Mouse (Mus musculus): ENCODE measurements at regions not wholly inside any gene's neighbourhood (a gene's known extent, or its start where the extent isn't known, plus 50 kb on each side); places are given as distances from the start of the nearest gene placed in this dataset.
"Not testable (repeated sequence)": the region's sequence is repeated elsewhere in the genome, so short reads cannot be mapped to it uniquely, and the experiment has no call there.

DNA sequence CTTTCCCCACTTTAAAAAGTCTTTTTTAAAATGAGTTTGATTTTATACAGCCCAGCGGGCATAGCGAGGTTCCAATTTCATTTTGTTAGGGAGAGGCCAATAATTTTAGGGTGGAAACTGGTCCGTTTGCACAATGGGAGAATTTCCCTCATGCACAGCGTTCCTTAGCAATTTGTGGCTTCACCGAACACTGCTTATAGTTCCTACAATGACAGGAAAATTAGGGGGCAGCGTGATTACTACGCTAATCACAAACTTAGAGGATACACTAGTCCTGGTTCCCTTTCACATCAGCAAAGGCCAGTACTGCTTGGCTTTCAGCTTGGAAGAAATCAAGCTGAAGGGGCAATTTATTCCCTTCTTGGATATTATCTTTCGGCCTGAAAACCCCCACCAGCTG is 745.1 kb upstream of the Gm19410 start:
- DNase-seq (ENCODE audit: low read depth), result no peak

DNA sequence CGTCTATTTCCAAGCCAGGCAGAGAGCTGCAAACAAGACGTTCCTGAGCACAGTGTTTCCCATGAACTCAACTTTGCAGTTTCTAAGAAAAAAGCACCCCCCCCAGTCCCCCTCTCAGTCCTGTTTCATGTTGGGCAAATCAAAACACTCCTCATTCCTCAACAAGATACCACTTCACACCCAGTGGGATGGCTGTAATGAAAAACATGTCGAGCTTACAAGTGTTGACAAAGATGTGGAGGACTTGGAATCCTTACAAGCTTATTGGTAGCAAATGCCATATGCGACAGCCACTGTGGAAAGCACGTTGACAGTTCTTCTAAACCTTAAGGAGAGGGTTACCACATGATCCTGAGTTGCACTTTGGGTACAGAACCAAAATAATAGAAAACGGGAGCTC is 742.9 kb upstream of the Gm19410 start:
- no peak for DNase-seq (ENCODE audit: low read depth)

DNA sequence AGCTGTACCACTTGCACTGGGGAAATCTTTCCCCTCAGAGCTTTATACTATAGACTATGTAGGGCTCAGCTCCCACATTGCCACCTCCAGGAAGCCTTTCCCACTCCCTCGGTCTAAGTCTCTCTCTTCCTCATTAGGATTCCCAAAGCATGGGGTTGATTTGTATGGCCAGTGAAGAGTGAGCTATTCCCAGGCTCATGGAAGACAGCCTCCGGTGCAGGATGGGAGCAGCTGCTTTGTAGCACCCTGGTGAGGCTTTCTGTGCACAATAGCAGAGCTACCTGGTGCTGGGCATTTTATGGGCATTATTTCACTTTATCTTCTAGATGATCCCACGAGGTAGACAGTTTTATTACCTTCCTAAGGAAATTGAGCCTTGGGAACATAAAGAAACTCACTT is 717.8 kb upstream of the Gm19410 start:
- no peak for DNase-seq (ENCODE audit: low read depth)

DNA sequence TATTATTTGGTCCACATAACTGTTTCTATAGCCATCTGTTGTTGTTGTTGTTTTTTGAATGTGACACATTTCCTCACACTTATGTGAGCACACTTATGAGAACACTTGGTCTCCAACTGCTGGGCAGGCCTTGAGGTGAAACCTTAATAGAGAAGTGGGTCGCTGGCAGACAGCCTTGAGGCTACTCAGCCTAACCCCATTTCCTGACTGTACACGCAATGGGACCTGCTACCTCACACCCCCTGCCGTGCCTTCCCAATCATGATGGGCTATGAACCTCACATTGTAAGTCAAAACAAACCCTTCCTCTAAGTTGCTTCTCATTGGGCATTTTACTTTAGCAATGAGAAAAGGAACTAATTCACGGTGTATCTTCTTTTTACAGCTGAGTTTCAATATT is 712.1 kb upstream of the Gm19410 start:
- no peak for DNase-seq (ENCODE audit: low read depth)

DNA sequence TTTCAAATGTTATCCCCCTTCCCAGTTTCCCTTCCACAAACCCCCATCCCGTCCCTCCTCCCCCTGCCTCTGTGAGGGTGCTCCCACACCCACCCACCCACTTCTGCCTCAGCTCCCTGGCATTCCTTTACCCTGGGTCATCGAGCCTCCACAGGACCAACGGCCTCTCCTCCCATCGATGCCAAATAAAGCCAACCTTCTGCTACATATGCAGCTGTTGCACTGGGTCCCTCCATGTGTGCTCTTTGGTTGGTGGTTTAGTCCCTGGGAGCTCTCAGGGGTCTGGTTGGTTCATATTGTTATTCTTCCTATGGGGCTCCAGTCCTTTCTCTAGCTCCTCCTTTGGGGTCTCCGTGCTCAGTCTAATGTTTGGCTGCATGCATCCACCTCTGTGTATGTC is 704.5 kb upstream of the Gm19410 start:
- DNase-seq (ENCODE audit: low read depth), result no peak

DNA sequence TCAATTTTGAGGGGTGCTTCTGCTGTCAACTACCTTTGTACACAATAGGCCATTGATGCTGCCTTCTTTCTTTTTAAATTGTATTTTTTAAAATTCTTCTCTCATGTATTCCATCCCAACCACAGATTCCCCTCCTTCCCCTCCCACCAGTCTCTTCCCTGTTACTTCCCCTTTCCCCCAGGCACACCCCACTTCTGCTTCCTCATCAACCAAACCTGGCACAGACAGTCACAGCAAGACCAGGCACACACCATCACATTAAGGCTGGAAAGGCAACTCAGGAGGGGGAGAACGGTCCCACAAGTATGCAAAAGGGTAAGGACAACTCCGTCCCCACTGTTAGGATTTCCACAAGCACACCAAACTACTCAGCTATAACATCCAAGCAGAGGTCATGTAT is 697.4 kb upstream of the Gm19410 start:
- no peak for DNase-seq (ENCODE audit: low read depth)

DNA sequence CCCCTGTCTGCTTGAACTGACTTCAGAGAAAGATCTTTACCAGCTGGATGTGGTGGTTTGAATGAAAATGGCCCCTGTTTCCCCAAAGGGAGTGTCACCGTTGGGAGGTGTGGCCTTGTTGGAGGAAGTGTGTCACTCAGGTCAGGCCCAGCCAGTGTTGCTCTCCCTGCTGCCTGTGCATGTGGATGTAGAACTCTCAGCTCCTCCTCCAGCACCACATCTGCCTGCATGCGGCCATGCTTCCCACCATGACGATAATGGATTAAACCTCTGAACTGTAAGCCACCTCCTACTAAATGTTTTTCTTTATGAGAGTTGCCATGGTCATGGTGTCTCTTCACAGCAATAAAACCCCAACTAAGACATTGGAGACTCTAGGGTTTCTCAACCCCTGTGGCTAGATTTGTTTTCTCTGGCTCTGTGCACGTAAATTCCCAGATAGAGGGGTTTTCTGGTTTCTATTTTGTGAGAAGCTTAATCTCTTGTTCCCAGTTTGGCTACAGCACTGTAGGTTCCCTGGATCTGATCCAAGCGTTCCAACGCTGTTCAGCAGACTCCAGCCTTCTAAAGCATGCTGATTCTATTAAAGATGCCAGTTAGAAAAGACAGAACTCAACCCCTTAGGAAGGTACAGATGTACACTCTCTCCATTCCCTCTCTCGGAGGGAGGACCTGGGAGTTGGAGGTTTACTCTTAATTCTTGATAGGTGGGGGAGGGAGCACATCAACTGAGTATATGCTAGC is 695.2 kb upstream of the Gm19410 start:
- peak; percentile 65 for DNase-seq (ENCODE audit: low read depth)

DNA sequence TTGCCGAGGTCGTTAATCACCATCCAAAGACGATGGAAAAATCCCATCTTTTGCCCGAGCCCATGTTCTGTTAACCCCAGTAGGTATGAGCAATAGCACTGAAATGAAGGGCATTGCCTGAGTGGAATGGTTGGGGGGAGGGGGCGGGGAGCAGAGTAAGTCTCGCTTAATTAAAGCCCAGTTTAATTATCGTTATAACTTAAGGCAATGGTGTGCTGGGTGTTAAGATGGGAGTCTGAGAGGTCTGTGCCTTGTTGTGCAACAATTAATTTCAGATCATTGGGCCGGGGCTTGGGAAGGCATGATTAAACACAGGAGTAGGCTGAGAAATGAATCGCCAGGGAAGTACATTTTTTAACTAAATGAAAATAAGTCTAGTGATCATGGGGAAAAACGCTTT is 689.6 kb upstream of the Gm19410 start:
- no peak for DNase-seq (ENCODE audit: low read depth)

DNA sequence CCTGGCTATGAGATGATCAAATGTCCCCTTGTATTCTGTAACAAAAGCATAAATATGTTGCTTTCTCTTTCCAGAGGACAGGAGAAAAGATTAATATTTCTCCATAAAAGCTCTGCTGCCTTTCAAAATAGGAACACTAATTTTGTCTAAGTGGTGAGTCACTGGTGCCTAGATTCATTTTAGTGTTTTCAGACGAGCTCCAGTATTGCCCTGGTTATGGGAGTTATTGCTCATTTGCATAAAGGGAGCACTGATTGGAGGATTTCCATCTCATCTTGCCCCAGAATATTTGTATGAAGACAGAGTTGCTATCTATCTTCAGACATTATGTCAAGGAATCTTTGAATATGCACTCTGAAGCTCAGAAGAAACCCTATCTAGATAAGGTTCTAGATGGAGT is 682.4 kb upstream of the Gm19410 start:
- DNase-seq (ENCODE audit: low read depth), result no peak

DNA sequence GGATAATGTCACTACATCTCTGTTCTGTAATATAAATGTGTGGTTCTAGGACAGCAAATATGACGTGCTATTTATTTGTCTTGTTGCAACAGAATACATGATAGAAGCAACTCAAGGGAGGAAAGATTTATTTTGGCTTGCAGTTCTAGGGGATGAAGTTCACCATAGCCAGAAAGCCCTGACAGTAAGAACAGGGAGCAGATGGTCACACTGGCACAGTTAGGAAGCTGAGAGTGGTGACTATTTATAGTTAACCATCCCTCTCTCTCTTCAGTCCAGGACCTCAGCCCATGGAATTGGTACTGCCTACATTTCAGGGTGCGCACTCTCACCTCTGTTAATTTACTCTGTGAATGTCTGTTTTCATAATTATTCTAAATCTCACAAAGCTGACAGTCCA is 678.5 kb upstream of the Gm19410 start:
- no peak for DNase-seq (ENCODE audit: low read depth)

DNA sequence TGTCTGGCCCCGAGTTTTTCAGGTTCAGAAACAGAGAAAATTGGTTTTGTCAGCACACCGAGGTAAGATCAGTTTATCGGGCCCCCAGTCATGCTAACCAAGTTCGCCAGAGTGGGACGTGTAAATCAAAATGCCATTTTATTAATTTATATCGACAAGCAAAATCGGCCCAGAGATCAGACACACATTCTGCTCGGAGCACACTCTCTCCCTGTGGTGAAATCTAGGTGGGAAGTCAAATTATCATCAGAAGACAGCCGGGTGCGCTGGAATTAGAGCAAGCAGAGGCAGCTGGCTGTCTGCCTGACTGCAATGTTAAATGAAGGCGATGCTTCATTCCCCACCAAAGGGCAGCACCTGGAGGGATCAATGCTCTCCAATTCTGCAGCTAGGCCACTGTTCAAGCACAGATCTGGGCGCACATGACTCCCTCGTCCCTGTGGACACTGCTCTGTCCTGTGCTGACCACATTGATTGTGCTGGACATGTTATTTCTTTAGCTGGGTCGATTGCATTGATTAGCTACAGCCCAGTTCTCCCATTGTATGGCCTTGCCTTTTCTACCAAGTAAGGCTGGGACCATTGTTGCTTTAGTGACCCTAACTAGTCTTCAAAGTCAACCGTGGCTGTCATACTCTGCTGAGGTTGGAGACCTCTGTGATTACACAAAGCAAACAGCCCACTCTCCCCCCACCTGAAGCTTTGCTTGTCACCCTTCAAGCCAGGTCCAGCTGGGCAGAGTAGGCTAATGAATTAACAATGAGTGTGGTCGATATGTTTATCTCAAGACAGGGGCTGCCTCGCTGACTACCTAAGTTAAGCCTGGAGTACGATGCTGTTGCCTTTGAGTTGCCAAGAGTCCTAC is 677.0 kb upstream of the Gm19410 start:
- DNase-seq (ENCODE audit: low read depth), result no peak

DNA sequence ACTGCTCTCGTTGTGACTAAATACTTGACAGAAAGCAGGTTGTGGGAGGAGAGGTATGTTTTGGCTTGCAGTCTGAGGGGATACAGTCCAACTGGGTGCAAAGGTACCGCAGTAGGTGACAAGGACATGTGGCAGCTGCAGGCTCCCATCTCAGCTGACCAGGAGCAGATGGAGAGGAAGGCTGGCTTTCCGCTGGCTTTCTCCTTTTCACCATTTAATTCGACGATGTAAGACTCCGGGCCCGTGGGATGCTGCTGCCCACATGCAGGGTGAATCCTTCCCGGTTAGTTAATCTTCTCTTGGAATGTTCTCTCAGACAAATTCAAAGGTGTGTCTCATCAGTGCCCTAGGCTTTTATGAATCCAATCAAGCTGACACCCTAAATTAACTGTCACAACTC is 676.1 kb upstream of the Gm19410 start:
- no peak for DNase-seq (ENCODE audit: low read depth)

DNA sequence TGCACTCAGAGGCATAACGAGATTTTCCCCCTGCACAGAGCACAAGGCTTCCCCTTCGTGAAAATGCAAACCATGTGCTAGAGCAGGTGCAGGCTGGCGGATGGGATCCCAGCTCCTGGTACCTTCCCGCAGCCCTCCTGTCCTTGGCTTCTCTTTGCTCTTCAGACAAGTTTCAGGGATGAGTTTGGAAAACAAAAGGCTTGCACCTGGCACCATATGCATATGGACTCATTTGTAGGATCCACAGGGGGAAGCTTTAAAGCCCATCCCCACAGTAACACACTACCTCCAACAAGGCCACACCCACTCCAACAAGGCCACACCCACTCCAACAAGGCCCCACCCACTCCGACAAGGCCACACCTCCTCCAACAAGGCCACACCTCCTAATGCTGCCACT is 663.9 kb upstream of the Gm19410 start:
- DNase-seq (ENCODE audit: low read depth), result no peak

DNA sequence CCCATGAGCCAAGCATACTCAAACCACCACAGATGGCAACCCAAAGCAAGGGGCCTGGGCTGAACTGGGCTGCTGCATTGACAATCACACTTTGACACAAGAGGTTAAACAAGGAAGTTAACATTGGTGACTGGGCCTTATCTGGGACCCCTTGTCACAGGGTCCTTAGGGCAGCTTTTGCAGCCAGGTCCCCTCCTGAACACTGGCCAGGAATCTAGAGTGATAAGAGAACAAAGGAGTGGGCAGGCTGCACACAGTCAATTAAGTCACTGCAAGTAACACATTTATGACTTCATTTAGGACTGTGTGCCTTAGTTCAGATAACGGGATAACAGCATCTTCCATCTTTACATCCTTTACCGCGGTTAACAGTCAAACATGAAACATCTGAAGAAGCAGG is 663.5 kb upstream of the Gm19410 start:
- DNase-seq (ENCODE audit: low read depth), result not testable (repeated sequence)

DNA sequence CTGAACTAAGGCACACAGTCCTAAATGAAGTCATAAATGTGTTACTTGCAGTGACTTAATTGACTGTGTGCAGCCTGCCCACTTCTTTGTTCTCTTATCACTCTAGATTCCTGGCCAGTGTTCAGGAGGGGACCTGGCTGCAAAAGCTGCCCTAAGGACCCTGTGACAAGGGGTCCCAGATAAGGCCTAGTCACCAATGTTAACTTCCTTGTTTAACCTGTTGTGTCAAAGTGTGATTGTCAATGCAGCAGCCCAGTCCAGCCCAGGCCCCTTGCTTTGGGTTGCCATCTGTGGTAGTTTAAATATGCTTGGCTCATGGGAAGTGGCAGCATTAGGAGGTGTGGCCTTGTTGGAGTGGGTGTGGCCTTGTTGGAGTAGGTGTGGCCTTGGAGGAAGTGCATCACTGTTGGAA is 661.1 kb upstream of the Gm19410 start:
- not testable (repeated sequence) for DNase-seq (ENCODE audit: low read depth)

DNA sequence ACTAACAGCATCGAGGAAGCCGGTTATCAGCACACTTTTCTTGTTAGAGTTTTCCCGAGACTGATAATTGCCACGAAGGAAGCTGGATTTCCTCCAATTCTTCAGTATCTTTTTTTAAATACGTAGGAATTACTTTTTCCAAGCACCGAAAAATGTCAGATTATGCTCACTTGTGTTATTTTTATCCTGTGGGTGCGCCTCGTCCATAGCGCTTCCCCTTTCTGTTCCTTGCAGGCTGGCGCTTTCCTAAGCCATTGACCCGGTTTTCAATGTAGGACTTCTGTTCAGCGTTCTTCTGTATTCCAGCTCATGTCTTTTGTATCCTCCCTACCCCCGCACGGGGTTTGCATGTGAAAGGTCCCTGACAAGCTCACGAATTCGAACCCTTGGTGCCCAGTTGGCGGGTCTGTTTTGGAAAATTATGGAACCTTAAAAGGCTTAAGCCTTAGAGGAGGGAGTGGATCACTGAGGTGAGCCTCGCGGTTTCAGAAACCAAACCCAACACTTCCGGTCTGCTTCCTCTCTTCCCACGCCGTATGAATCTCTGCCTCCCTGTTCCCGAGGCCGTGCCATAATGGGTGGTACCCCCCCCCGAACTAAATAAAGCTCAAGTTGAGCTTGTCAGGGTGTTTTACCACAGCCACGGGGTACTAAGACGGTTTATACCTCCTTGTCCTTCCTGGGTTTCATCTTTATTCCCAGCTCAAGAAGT is 655.9 kb upstream of the Gm19410 start:
- DNase-seq (ENCODE audit: low read depth), result no peak

DNA sequence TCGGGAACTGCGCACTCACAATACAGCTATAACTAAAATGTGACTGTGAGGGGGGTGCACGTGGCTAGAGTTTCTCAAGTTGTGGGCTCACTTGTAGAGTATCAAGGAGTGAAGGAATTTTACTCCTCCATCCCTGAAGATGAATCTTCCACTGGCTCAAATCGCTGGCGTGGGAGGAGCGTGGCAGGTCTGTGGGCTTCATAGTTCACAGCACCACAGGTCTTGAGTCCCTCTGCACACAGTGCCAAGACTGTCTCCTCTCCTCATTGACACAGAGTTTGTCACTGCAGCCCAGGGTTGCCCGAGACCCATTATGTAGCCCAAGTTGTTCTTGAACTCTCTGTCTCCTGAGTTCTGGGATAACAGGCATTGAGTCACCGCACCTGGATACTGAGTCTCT is 655.3 kb upstream of the Gm19410 start:
- DNase-seq (ENCODE audit: low read depth), result no peak

DNA sequence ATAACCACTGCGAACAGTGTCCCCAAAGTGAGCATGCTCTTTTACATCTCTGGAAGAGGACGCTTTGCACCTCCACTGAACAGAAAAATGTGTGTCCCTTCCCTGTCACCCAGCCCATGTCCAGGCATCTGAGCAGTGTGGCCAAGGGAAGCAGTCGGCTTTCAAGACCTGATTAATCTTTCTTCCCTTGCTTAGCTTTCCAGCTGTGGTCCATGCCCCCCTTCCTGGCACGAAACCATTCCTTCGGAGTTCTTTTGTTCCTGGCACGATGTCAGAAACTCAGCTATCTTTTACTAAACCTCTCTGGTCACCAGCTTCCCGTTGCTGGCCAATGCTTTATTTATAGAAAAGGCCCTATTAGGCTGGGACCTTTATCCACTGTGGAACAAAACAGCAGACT is 654.5 kb upstream of the Gm19410 start:
- DNase-seq (ENCODE audit: low read depth), result no peak

DNA sequence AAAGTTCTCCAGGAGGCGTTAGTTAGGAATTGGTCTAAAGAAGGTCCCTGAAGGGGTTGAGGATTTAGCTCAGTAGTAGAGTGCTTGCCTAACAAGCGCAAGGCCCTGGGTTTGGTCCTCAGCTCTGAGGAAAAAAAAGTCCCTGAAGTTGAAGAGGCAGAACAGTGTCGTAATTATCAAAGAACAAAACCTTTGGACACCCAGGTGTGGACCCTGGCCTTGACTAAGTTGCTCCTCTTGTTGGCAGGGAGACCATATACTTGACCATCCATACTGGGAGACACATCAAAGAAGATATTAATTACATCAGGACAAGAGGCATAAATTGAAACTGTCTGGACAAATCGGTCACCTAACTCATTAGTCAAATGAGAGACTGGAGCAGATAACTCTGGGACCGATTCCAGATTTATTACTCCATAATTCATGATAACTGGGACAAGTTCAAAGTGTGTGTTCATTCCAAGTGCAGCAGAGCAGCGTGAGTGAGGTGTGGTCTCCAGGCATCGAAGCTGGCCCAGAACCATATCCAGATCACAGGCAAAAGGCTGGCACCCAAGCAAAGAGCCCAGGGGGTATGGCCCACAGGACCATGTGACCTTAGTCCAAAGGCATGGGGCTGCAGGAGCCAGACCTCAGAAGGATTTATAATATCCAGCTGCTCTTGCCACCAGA is 652.9 kb upstream of the Gm19410 start:
- no peak for DNase-seq (ENCODE audit: low read depth)

DNA sequence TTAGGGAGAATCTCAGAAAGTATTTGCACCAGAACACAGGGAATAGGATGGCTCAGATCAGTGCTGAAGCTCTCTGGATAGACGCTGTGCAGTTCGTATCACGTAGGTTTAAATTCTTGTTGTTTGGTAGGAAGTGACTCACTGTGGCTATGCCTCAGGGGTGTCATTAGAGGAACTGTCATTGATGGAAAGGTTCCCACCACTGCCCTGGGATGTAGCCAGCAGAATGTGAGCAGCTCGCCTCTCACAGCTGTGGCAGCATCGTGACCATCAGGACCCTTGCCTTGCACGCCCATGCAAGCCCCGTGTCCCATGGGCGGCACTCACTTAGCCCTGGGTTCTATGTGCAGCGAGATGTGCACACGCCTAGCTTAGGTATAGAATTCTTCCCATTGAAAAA is 651.6 kb upstream of the Gm19410 start:
- DNase-seq (ENCODE audit: low read depth), result peak; percentile 8

DNA sequence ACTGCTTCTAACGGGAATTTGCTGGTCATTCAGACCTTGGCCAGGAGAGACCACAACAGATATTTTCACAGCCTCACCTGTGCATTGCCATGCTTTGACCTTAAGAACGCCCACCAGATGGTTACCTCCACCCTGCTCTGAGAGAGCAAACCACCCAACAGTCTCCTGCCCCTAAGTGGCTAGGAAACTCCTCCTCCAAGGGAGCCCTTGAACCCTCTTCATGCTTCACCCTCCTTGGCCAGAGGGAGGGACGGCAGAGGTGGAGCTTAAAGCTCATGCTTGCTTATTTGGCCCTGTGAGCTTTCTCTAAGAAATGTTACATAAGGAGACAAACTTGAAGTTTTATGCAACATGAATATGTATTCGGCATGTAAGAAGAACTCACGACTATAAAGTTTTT is 645.0 kb upstream of the Gm19410 start:
- no peak for DNase-seq (ENCODE audit: low read depth)

DNA sequence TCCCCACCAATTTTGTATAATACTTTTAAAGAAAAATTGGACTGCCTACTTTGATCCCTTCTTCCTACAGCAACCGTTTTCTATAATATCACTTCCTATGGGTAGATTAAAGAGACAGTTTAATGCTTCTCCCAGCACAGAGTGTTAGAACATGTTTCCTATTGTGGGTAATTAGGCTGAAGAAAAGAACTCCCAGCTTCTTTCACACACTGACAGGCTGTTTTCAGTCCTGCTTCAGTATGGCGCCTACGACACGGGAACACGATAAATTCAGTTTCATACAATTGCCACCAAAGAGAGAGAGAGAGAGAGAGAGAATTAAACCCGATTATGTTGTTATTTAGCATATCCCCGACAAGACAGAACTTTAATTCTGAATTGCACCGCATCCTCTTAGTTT is 644.5 kb upstream of the Gm19410 start:
- DNase-seq (ENCODE audit: low read depth), result no peak

All from NIH3T3 (cell line).